Mouse (Mus musculus) lung, postnatal 0 days (tissue): ENCODE measurements around the gene Bdp1. TPM values are rescaled to one million over a fixed set of nuclear protein-coding genes. Genes with fewer than 3 reads are reported as not detected.

Experiments used
- ATAC-seq: fragments of 200-750 bp; cut with Nextera tagmentation; 2 replicates; pipeline ENCODE4 v1.8.0; 2017; ENCODE audit warnings: moderate library complexity
- DNase-seq: peaks from one replicate; pipeline ENCODE4 v3.0.0-alpha.2; 2016; ENCODE audit warnings: low spot score
- H3K27ac ChIP-seq: fragments of 300-500 bp; sonication (generic); 2 replicates; pipeline ENCODE4 v1.5.1; 2014; ENCODE audit warnings: antibody characterized with exemption, mild to moderate bottlenecking, low read length, mixed read lengths
- H3K27me3 ChIP-seq: fragments of 300-500 bp; sonication (generic); replicated peaks from 2 replicates; pipeline ENCODE4 v1.6.1; 2014; ENCODE audit warnings: low read length, mixed read lengths; ENCODE audit not compliant: insufficient read depth
- H3K36me3 ChIP-seq: fragments of 300-500 bp; sonication (generic); 2 replicates; pipeline ENCODE4 v1.6.1; 2014; ENCODE audit warnings: low read length, mixed read lengths; ENCODE audit not compliant: insufficient read depth
- H3K4me1 ChIP-seq: fragments of 300-500 bp; sonication (generic); 2 replicates; pipeline ENCODE4 v1.6.1; 2014; ENCODE audit warnings: antibody characterized with exemption, low read depth, low read length, mixed read lengths; ENCODE audit not compliant: insufficient read depth
- H3K4me2 ChIP-seq: fragments of 300-500 bp; sonication (generic); replicated peaks from 2 replicates; pipeline ENCODE4 v1.6.1; 2014; ENCODE audit warnings: low read depth, mild to moderate bottlenecking, low read length, moderate library complexity, mixed read lengths
- H3K4me3 ChIP-seq: fragments of 300-500 bp; sonication (generic); 2 replicates; pipeline ENCODE4 v1.5.1; 2014; ENCODE audit warnings: low read depth, low read length
- H3K9ac ChIP-seq: fragments of 300-500 bp; sonication (generic); replicated peaks from 2 replicates; pipeline ENCODE4 v1.6.1; 2014; ENCODE audit warnings: low read depth, mild to moderate bottlenecking
- H3K9me3 ChIP-seq: fragments of 300-500 bp; sonication (generic); 2 replicates; pipeline ENCODE4 v1.6.1; 2016; ENCODE audit warnings: low read length, mixed read lengths
- CTCF ChIP-seq: IDR thresholded peaks from 2 replicates; pipeline ENCODE4 v1.5.1; 2016; ENCODE audit warnings: antibody characterized with exemption, mild to moderate bottlenecking
- EP300 ChIP-seq: IDR thresholded peaks from 2 replicates; pipeline ENCODE4 v1.6.1; 2016; ENCODE audit warnings: antibody characterized with exemption, mild to moderate bottlenecking, control low read depth
- WGBS: fragments of 180-500 bp; shearing (Covaris S2); extraction: QIAGEN DNeasy Blood & Tissue Kit; methylation state at CpG from one replicate; pipeline ENCODE4 v1.1.7; 2014; 5-methylcytosine and 5-hydroxymethylcytosine counted together
- polyA plus RNA-seq: library from polyadenylated mRNA; unstranded; fragments of >200 nt; fragmentation: Nextera tagmentation; extraction: Ambion mirVana; gene quantifications from 2 replicates; pipeline ENCODE4 v1.2.1, GENCODE M21; 2015

The Bdp1 gene
- polyA plus RNA-seq, 1 experiment from 2014 or later = 22.5 TPM

- TF ChIP-seq EP300 (no peak), CTCF (no peak)
- ATAC-seq (no peak), DNase-seq (no peak)
- H3K4me3 ChIP-seq = peak overlapping the region; percentile 91; the same call in 1 of the 2 replicates
- no peaks in the 10 kb centered on the region for H3K27me3 ChIP-seq
- peaks cover 9% of the 10 kb centered on the region; the same call in 1 of the 2 replicates for H3K4me1 ChIP-seq
- no peak overlapping the region; the same call in 1 of the 2 replicates for H3K9ac ChIP-seq
- no peaks in the 10 kb centered on the region for H3K9me3 ChIP-seq
- peaks cover 10% of the 10 kb centered on the region; the same call in 1 of the 2 replicates for H3K36me3 ChIP-seq
- no peak overlapping the region for H3K27ac ChIP-seq
- 81% methylated on average over 3 of the region's 3 CpGs for WGBS
- peak overlapping the region; percentile 73; the same call in 1 of the 2 replicates for H3K4me2 ChIP-seq
Measured at GRCm38 (mm10) chr13:100123970-100124369, 20.1 kb upstream of the Bdp1 start.

DNA sequence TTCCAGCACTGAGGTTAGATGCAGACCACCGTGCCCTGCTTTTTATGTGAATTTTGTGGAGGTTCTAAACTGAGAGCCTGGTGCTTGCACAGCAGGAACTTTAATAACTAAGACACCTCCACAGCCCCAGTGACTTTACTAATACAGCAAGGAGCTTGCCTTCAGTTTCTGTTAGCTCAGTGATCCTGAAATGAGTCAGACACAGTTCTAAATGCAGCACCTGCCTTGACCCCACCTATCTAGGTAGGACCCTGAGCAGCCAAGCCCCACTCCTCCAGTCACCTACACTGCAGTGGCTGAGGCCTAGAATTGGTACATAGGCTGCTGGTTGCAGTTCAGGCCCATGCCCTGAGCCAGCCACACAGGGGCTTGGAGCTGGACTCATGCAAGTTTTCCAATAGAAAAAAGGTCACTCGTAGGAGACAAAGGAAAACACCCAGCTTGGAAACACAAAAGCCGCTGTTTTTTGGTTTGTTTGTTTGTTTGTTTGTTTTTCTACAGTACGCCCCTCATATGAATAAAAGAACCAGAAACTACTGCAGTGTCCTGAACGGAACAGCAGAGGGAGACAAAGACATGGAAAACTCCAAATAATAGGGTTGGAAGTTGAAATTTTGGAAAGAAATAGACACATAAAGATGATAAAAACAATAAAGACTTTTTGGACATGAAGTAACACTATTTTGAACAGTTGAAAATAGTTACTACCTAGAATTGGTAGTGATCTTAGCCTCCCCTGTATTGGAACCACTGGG is 8.5 kb upstream of the Bdp1 start:
- TF ChIP-seq EP300 (no peak), CTCF (peak; percentile 64)
- DNase-seq = peak; percentile 25
- H3K9me3 ChIP-seq = no peaks in the 10 kb centered on the region
- WGBS = 37% methylated on average over 5 of the region's 5 CpGs
- no peaks in the 10 kb centered on the region for H3K36me3 ChIP-seq
- no peak overlapping the region for H3K4me2 ChIP-seq
- H3K4me1 ChIP-seq = no peaks in the 10 kb centered on the region
- H3K9ac ChIP-seq = no peak overlapping the region
- no peak overlapping the region for H3K27ac ChIP-seq
- no peak overlapping the region for H3K4me3 ChIP-seq
- no peak for ATAC-seq
- no peaks in the 10 kb centered on the region for H3K27me3 ChIP-seq

- peak within 1 kb of the TSS; percentile 69 for H3K4me3 ChIP-seq
- peak within 1 kb of the TSS; percentile 95 for H3K4me2 ChIP-seq
- H3K27ac ChIP-seq = 0 out of 2 replicates have a peak within 1 kb of the TSS, but pooled peaks have one; percentile 51
- no peak for TF ChIP-seq CTCF
- no peak for TF ChIP-seq EP300
- H3K9ac ChIP-seq = peak within 1 kb of the TSS; percentile 50
- DNase-seq (peak; percentile 87), ATAC-seq (peak; percentile 84)
- no peaks in the 10 kb centered on the region for H3K9me3 ChIP-seq
- H3K36me3 ChIP-seq = no peaks in the 10 kb centered on the region
- H3K27me3 ChIP-seq = no peaks in the 10 kb centered on the region
- under 1% methylated on average over 66 of the region's 76 CpGs for WGBS
- peaks cover 3% of the 10 kb centered on the region; the same call in 1 of the 2 replicates for H3K4me1 ChIP-seq
Measured at GRCm38 (mm10) chr13:100107652-100108472, 4.0 kb upstream of the Bdp1 start, which contains the start of gene Serf1. Gene Serf1, plus strand, starts transcription at chr13:100108012.

GRCm38 (mm10) chr13:100103052-100103658 is 715 bp downstream of the Bdp1 start:
- ATAC-seq (no peak), DNase-seq (peak; percentile 46)
- H3K4me2 ChIP-seq = peak overlapping the region; percentile 79
- H3K4me1 ChIP-seq = peaks cover 13% of the 10 kb centered on the region; the same call in 1 of the 2 replicates
- no peaks in the 10 kb centered on the region for H3K27me3 ChIP-seq
- H3K9me3 ChIP-seq = no peaks in the 10 kb centered on the region
- 3% methylated on average over 15 of the region's 15 CpGs for WGBS
- peak overlapping the region; percentile 87 for H3K27ac ChIP-seq
- TF ChIP-seq EP300 = no peak
- TF ChIP-seq CTCF = no peak
- peak overlapping the region; percentile 90 for H3K4me3 ChIP-seq
- peak overlapping the region; percentile 87 for H3K9ac ChIP-seq
- no peaks in the 10 kb centered on the region for H3K36me3 ChIP-seq

DNA sequence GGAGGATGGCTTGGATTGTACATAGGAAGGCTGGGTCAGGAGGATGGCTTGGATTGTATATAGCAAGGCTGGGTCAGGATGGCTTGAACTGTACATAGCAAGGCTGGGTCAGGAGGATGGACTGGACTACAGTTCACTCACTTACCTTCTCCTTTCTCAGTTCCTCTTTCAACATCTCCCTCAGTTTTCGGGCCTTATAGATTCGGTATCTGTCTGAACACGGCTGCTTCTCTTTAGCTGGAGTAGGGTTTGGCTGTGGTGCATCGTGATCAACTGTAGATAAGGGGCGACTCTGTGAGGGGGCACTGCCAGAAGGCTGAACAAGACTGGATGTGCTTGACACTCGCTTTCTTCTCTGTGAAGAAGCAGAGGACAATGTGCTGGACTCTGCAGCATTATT is 5.1 kb downstream of the Bdp1 start:
- ATAC-seq (no peak), DNase-seq (no peak)
- TF ChIP-seq CTCF = no peak
- no peak for TF ChIP-seq EP300
- Histone ChIP-seq H3K9ac (no peak overlapping the region), H3K9me3 (0 out of 2 replicates have a peak, but pooled peaks cover 4% of the 10 kb centered on the region), H3K4me3 (no peak overlapping the region), H3K36me3 (peaks cover 22% of the 10 kb centered on the region), H3K4me2 (no peak overlapping the region), H3K27ac (no peak overlapping the region), H3K27me3 (no peaks in the 10 kb centered on the region), H3K4me1 (peaks cover 13% of the 10 kb centered on the region; the same call in 1 of the 2 replicates)
- 84% methylated on average over 6 of the region's 6 CpGs for WGBS
